Mouse (Mus musculus): ENCODE data around the gene Lsamp.
"Not testable (repeated sequence)": the region's sequence is repeated elsewhere in the genome, so short reads cannot be mapped to it uniquely, and the experiment has no call there.

The Lsamp gene

DNA sequence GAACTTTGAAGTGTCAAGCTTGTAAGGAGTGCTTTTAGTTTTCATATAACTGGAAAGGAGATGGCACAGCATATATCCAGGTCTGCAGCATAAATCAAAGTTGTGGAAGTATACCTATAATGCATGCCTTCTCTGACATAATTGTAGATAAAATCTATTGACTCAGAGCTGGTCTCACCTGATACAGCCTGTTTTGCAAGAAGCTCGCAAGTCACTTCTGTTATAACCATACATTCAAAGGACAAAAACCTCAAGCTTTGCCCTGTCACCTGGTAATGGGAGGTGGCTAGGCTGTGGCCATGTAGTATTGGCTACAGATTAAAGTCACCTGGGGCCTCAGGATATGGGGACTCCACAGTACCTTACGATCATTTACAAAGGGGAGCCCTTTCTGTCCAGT lies 507.4 kb downstream of the Lsamp start:
- no peak for DNase-seq (ENCODE audit: low read depth, low spot score)

GRCm38 (mm10) chr16:40504262-40504960 lies 520.2 kb downstream of the Lsamp start:
- no peak for DNase-seq (ENCODE audit: low read depth, low spot score)

DNA sequence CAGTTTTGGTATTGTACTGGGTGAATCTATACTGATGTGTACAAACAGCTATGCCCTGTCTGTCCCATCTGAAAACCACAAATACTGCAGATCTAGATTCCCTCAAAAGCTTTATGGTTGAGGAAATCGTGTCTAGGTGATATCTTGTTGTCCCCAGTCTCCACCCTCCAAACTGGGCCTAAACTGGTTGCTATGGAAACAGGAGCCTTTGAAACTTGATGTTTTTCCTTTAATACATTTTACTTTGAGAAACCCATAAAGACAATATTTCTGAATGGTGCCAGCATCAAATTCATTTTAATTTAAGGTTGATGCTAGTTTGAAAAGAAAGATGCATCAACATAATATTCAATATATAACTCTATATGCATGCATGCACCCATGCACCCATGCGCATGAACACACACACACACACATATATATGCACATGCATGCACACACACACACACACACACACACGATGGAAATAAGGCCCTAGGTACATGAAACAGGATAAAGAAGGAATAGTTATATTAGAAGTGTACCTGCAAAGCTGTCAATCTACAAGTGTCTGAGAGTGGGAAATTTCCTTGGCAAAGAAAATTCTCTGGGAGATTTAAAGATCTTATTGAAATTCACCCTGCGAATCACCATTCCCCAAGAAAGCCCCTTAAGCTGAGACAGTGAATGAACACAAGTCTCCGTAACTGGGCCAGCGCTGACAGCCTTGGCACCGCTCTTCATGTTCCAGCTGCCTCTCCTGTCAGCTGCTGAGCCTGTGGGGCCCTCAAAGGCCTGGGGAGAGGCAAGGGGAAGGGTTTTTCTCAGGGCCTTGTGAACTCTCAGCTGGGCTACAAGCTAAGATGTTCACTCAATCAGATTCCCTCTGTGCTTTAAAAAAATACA lies 525.2 kb downstream of the Lsamp start:
- no peak for DNase-seq (ENCODE audit: low read depth, low spot score)

GRCm38 (mm10) chr16:40536754-40537153 lies 552.6 kb downstream of the Lsamp start:
- DNase-seq (ENCODE audit: low read depth, low spot score) = no peak

DNA sequence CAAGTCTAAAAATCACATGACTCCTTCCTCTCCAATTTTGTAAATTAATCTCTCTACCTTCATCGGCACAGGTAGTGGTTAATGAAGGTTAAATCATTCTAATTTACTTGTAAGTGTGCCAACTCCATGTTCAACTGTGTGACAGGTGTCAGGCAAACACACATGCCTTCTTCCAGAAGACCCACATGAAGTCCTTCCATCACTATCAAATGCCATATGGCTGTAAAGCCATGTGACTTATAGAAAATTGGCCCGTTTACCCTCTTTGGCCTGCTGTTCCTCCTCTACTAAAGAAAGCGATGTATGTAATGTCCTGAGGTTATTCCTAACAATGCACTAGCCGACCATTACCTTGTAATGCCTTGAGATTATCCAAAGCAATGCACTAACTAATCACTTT lies 565.5 kb downstream of the Lsamp start:
- no peak for DNase-seq (ENCODE audit: low read depth, low spot score)

DNA sequence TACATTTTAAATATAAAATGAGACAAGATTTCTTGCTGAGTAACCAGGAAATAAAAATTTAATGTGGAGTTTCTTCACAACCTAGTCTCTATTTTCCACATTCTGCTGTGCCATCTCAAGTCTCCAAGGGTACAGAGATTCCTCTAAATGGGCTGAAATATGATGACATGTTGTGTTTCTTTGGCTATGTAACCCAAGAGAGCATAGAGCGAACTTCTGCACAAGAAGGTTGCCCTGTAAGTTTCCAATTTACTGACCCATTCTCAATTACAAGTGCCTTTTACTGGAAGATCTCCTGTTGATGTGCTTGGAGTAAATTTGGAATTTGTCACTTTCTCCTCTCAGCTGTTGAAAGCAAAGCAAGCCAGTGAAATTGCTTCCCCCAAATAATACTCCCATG lies 571.4 kb downstream of the Lsamp start:
- no peak for DNase-seq (ENCODE audit: low read depth, low spot score)

GRCm38 (mm10) chr16:40557680-40558249 lies 573.6 kb downstream of the Lsamp start:
- no peak for DNase-seq (ENCODE audit: low read depth, low spot score)

GRCm38 (mm10) chr16:40567431-40567941 lies 583.3 kb downstream of the Lsamp start:
- DNase-seq (ENCODE audit: low read depth, low spot score) = no peak

DNA sequence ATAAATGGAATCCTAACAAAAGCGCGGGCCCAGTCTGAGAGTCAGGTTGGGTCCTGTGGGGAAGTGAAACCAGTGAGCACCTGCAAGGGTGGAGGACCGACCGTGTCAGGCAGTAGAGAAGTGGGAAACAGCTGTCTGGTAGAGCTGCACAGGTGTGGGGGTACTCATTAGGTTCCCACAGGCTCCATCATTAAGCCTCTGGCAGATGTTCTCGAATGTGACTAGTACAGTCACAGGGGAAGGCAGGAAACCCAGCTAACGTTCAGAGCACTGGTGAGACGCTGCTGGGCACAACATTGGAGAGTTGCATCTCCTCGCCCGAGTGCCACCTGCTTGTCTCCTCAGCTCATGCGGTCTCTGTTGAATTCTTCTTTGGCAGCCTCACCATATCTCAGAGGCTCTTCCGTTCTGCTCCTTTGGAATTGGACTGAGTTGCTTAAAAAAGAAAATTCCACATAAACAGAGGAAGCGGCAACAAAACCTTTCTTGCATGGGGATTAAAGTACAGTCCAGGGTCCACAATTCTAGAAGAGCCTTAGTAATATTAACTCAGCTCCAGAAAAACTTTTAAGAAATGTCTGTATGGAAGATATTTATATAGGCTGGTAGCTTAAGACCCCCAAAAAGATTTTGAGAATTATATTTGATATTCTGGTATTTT lies 588.1 kb downstream of the Lsamp start:
- no peak for DNase-seq (ENCODE audit: low read depth, low spot score)

- DNase-seq (ENCODE audit: low read depth, low spot score) = no peak
Measured at GRCm38 (mm10) chr16:40582076-40582475, 597.9 kb downstream of the Lsamp start.

GRCm38 (mm10) chr16:40593161-40593560 lies 609.0 kb downstream of the Lsamp start:
- DNase-seq (ENCODE audit: low read depth, low spot score) = no peak

- no peak for DNase-seq (ENCODE audit: low read depth, low spot score)
Measured at GRCm38 (mm10) chr16:40601431-40602387, 617.5 kb downstream of the Lsamp start.

GRCm38 (mm10) chr16:40607509-40607908 lies 623.3 kb downstream of the Lsamp start:
- DNase-seq (ENCODE audit: low read depth, low spot score) = no peak

- DNase-seq (ENCODE audit: low read depth, low spot score) = not testable (repeated sequence)
Measured at GRCm38 (mm10) chr16:40616697-40617096, 632.5 kb downstream of the Lsamp start.

GRCm38 (mm10) chr16:40621086-40621485 lies 636.9 kb downstream of the Lsamp start:
- DNase-seq (ENCODE audit: low read depth, low spot score) = not testable (repeated sequence)

- DNase-seq (ENCODE audit: low read depth, low spot score) = no peak
Measured at GRCm38 (mm10) chr16:40627159-40627558, 643.0 kb downstream of the Lsamp start.

DNA sequence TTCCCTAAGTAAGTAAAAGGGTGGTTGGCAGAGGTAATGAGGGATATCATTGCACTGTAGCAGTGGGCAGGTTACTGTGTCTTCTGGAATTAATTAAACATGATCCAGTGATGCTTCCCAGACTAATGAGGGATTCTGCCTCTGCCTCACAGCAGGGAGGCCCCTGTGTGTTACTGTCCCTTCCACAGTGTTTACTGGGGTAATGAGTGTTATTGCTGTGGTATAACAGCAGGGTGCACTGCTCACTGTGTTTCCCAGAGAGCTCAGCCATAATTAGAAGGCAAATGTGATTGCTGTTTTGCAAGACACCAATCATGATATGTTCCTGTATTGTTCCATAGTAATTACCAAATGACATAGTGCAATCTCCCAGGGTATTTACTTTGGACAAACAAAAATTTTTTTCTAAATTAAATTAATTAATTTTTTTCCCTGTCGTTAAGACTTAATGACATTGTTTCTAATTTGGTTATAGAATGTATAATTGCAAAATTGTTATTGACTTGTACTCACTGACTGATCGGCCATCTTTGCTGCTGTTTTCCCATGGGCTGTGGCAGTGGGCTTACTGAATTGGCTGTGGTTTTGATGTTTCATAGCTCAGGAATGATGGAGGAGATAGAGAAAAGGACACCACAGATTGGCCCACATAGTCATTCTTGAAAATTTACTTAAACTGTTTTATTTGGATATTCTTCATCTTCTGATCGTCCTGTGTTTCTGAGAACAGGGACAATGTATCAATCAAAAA lies 655.6 kb downstream of the Lsamp start:
- no peak for DNase-seq (ENCODE audit: low read depth, low spot score)

DNA sequence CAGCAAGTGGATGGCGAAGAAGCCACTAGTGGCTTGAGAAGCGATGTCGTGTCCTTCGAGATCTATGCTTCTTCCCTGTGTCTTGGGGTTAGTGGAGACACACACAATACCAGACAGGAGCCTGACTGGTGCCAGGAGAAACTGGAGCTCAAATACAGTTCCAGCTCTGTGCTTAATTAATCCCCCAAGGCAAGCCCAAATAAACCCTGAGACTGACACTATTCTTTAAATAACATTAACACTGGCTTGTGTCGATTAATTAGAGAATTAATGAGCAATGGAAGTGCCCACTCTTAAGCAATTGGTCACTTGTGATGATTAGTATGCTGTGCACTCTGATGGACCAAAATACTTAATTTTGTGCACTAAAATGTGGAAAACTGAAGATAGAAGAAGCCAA lies 668.6 kb downstream of the Lsamp start:
- no peak for DNase-seq (ENCODE audit: low read depth, low spot score)

DNA sequence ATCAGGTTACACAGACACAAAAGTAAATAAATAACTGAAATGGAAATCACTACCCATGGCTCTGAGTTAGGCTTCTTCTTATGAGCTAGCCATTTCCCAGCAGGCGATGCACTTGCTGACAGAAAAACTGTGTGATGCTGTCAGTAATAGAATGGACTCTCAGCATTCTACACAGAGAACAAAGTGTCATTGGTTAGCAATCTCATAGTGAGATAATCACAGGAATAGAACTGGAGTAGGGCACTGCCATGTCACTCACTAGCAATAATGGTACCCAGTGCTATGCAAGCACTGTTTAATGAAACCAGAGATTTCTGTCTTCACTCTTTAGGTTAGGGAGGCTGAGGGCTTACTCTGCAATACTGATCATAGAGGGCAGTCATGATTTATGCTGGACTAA lies 669.3 kb downstream of the Lsamp start:
- DNase-seq (ENCODE audit: low read depth, low spot score) = no peak

GRCm38 (mm10) chr16:40656347-40656746 lies 672.2 kb downstream of the Lsamp start:
- DNase-seq (ENCODE audit: low read depth, low spot score) = no peak

Data from embryo, embryonic 11.5 days (tissue).